Mouse (Mus musculus): ENCODE measurements at regions not wholly inside any gene's neighbourhood (a gene's known extent, or its start where the extent isn't known, plus 50 kb on each side); places are given as distances from the start of the nearest gene placed in this dataset.

- Histone ChIP-seq H3K4me3 (ENCODE audit: insufficient read depth, low read depth, low read length) (no peak overlapping the region), H3K4me1 (ENCODE audit: control insufficient read depth, insufficient read depth, insufficient read length, low read length) (no peaks in the 10 kb centered on the region), H3K27ac (replicated peaks; ENCODE audit: low read depth, low read length) (no peak overlapping the region)
These were observed 492.8 kb downstream of the Efnb2 start for GRCm38 (mm10) chr8:8168250-8168649.

GRCm38 (mm10) chr8:8147527-8147926, 513.5 kb downstream of the Efnb2 start:
- Histone ChIP-seq H3K4me3 (ENCODE audit: insufficient read depth, low read depth, low read length) (no peak overlapping the region), H3K27ac (replicated peaks; ENCODE audit: low read depth, low read length) (no peak overlapping the region), H3K4me1 (ENCODE audit: control insufficient read depth, insufficient read depth, insufficient read length, low read length) (no peaks in the 10 kb centered on the region)

DNA sequence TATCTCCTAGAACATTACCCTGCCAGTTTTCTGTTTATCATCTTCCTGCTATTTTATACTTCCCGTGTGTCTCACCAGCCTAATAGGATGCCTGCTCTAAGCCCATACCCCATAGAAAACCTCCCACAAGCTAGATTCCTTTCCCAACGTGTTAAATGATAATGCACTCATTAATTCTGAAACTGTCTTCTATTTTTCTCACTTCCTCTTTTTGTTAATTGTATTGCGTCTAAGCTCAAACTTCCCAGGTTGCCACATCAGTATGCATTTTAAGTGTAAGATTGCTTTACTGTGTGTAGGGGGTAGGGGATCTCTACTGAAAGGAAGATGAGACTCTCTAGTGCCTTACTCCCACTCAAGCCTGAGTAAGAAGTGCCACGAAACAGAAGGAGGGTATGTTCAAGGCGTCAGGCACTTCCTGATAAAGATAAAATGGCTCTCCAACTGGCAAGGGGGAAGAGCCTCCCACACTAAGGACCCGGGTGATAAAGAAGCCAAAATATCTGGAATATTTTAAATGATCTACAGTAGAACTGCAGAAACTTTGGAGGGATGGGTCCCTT, 518.0 kb downstream of the Efnb2 start:
- Histone ChIP-seq H3K4me3 (ENCODE audit: insufficient read depth, low read depth, low read length) (no peak overlapping the region), H3K4me1 (ENCODE audit: control insufficient read depth, insufficient read depth, insufficient read length, low read length) (no peaks in the 10 kb centered on the region), H3K27ac (replicated peaks; ENCODE audit: low read depth, low read length) (no peak overlapping the region)

- H3K4me3 ChIP-seq (ENCODE audit: insufficient read depth, low read depth, low read length) = no peak overlapping the region
- no peaks in the 10 kb centered on the region for H3K4me1 ChIP-seq (ENCODE audit: control insufficient read depth, insufficient read depth, insufficient read length, low read length)
- no peak overlapping the region for H3K27ac ChIP-seq (replicated peaks; ENCODE audit: low read depth, low read length)
These were observed 518.6 kb downstream of the Efnb2 start for GRCm38 (mm10) chr8:8142461-8142860.

GRCm38 (mm10) chr8:8139720-8140119, 521.3 kb downstream of the Efnb2 start:
- H3K27ac ChIP-seq (replicated peaks; ENCODE audit: low read depth, low read length) = no peak overlapping the region
- H3K4me3 ChIP-seq (ENCODE audit: insufficient read depth, low read depth, low read length) = no peak overlapping the region
- no peaks in the 10 kb centered on the region for H3K4me1 ChIP-seq (ENCODE audit: control insufficient read depth, insufficient read depth, insufficient read length, low read length)

GRCm38 (mm10) chr8:8133001-8133785, 527.8 kb downstream of the Efnb2 start:
- Histone ChIP-seq H3K4me3 (ENCODE audit: insufficient read depth, low read depth, low read length) (no peak overlapping the region), H3K4me1 (ENCODE audit: control insufficient read depth, insufficient read depth, insufficient read length, low read length) (no peaks in the 10 kb centered on the region), H3K27ac (replicated peaks; ENCODE audit: low read depth, low read length) (no peak overlapping the region)

DNA sequence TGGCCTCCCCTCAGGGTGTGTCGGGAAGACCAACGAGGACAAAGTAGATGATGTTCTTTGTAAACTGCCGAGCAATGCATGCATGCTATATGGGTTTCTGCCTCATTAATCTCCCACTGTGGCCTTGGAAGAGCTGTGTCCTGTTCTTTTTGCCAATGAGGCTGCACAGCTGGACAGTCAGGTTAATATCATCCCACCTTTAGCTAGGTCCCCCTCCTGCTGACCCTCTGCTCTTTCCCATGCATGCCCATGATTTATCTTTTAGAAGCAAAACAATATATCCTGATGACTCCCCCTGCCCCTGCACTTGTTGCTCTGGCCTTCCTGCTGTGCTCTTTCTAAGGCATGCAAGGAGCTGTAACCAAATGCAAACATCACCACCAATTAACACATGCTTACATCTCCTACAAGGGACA, 529.1 kb downstream of the Efnb2 start:
- H3K4me1 ChIP-seq (ENCODE audit: control insufficient read depth, insufficient read depth, insufficient read length, low read length) = no peaks in the 10 kb centered on the region
- H3K4me3 ChIP-seq (ENCODE audit: insufficient read depth, low read depth, low read length) = no peak overlapping the region
- no peak overlapping the region for H3K27ac ChIP-seq (replicated peaks; ENCODE audit: low read depth, low read length)

GRCm38 (mm10) chr8:8130806-8131205, 530.2 kb downstream of the Efnb2 start:
- Histone ChIP-seq H3K4me1 (ENCODE audit: control insufficient read depth, insufficient read depth, insufficient read length, low read length) (no peaks in the 10 kb centered on the region), H3K4me3 (ENCODE audit: insufficient read depth, low read depth, low read length) (no peak overlapping the region), H3K27ac (replicated peaks; ENCODE audit: low read depth, low read length) (no peak overlapping the region)

- Histone ChIP-seq H3K4me3 (ENCODE audit: insufficient read depth, low read depth, low read length) (no peak overlapping the region), H3K4me1 (ENCODE audit: control insufficient read depth, insufficient read depth, insufficient read length, low read length) (no peaks in the 10 kb centered on the region), H3K27ac (replicated peaks; ENCODE audit: low read depth, low read length) (no peak overlapping the region)
These were observed 545.2 kb downstream of the Efnb2 start for GRCm38 (mm10) chr8:8115595-8116429.

DNA sequence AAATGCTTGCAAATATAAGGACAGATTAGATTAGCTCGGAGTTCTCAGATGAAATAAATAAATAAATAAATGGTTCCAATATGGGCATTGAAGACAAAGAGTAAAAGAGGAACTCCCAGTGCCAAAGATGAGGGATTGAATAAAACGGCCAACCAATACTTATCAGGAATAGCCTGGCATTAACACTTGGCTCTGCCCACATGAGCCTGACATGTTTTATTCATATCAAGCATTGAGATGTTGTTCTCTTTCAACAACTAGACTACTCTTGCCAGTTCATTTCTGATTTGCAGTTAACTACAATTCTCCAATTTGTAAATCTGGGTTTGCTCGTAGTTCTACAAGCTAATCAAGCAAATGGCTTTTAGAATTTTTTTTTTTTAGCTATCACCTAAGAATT, 546.4 kb downstream of the Efnb2 start:
- H3K27ac ChIP-seq (replicated peaks; ENCODE audit: low read depth, low read length) = no peak overlapping the region
- H3K4me1 ChIP-seq (ENCODE audit: control insufficient read depth, insufficient read depth, insufficient read length, low read length) = no peaks in the 10 kb centered on the region
- H3K4me3 ChIP-seq (ENCODE audit: insufficient read depth, low read depth, low read length) = no peak overlapping the region

DNA sequence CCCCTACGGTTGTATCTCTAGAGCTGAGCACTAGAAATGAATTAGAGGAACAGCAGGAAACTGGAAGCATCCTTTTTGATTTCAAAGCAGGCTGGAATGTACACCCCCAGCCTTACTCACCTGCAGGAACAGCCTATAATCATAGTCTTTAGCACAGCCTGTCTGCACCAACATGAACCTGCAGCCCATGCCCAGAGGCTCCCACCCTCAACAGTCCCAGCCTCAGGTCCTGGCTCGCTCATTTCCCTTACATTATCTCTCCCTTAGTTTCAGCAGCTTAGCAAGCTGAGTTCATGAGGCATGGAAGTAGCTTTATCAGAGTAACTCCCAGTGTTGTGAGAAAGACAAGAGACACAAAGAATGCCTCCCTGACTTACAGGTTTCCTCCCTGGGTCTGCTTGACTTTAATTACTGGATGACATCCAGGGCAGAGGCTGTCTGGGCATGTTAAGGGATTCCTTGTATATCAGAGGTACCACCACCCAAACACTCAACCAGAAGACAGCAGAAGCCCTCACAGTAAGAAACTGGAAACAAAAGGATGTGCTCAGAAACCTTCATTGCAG, 551.2 kb downstream of the Efnb2 start:
- H3K4me1 ChIP-seq (ENCODE audit: control insufficient read depth, insufficient read depth, insufficient read length, low read length) = no peaks in the 10 kb centered on the region
- no peak overlapping the region for H3K27ac ChIP-seq (replicated peaks; ENCODE audit: low read depth, low read length)
- H3K4me3 ChIP-seq (ENCODE audit: insufficient read depth, low read depth, low read length) = no peak overlapping the region

- no peak overlapping the region for H3K27ac ChIP-seq (replicated peaks; ENCODE audit: low read depth, low read length)
- H3K4me3 ChIP-seq (ENCODE audit: insufficient read depth, low read depth, low read length) = no peak overlapping the region
- no peaks in the 10 kb centered on the region for H3K4me1 ChIP-seq (ENCODE audit: control insufficient read depth, insufficient read depth, insufficient read length, low read length)
These were observed 557.5 kb downstream of the Efnb2 start for GRCm38 (mm10) chr8:8103492-8103891.

DNA sequence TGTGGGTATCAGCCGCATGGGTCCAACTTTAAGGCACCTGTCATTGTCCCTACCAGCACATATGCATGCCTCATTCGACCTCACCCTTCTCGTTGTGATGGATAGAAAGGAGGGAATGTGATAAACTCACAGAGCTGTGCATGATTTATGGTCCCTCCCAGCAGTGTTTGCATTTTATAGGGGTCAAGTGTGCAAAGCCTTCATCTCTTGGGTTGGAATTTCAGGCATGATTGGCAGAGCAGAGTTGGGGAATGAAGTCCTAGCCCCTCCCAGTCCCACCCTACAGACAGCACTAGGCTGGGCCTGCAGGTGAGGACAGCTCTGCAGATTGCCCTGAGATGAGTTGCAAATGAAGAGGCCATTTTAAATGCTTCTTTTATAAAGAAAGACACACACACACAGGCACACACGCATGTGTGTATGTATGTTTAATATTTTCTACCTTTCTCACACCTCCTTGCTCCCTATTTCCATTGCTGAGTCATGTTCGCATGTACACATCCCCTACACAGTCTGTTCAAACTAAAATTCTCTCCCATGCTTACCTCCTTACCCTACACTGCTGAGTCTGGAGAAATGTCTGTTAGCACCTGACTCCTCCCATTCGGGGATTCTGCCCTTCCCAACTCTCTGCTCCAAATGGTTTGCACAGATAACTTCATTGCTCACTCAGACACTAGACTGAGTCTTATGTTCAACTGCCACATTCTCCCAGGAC, 558.9 kb downstream of the Efnb2 start:
- Histone ChIP-seq H3K4me1 (ENCODE audit: control insufficient read depth, insufficient read depth, insufficient read length, low read length) (no peaks in the 10 kb centered on the region), H3K4me3 (ENCODE audit: insufficient read depth, low read depth, low read length) (no peak overlapping the region), H3K27ac (replicated peaks; ENCODE audit: low read depth, low read length) (no peak overlapping the region)

DNA sequence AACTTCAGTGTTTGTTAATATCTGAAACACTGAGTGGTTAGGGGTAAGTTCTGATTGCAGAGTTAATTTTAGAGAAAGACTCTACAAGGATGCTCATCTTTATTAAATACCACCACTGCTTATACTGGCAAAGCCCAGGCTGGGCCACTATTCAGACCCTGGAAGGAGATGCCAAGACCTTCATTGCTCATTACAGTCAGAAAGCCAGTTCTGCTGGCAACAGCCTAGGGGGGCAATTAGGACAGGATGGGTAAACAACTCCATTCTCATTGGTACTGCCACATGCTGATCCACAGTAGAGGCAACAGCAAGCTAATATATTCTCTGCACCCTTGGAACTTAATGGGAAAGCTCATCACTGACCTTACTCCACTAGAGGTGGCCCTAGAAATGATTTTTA, 568.5 kb downstream of the Efnb2 start:
- Histone ChIP-seq H3K4me1 (ENCODE audit: control insufficient read depth, insufficient read depth, insufficient read length, low read length) (no peaks in the 10 kb centered on the region), H3K4me3 (ENCODE audit: insufficient read depth, low read depth, low read length) (no peak overlapping the region), H3K27ac (replicated peaks; ENCODE audit: low read depth, low read length) (no peak overlapping the region)

DNA sequence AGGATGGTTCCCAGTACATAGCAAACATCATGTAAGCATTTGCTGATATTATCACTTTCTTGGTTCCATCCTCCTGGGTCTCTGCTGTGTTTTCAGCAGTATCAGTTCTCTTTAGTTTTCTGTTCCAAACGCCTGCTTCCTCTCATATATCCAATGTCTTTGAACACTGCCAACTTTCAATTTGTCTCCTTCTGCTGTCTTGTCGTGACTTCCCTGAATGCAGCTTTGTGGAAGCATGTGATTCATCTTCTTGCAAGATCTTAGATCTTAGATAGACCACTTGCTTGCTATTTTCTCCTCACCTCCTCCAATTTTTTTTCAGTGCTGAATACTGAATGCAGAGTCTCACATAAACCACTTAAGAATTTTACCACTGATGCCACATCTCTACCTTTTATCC, 576.4 kb downstream of the Efnb2 start:
- no peak overlapping the region for H3K27ac ChIP-seq (replicated peaks; ENCODE audit: low read depth, low read length)
- H3K4me1 ChIP-seq (ENCODE audit: control insufficient read depth, insufficient read depth, insufficient read length, low read length) = no peaks in the 10 kb centered on the region
- no peak overlapping the region for H3K4me3 ChIP-seq (ENCODE audit: insufficient read depth, low read depth, low read length)
